Mouse (Mus musculus): ENCODE data around the gene Fnbp4. TPM values are rescaled to one million over a fixed set of nuclear protein-coding genes. Genes with fewer than 3 reads are reported as not detected.
"Not testable (repeated sequence)": the region's sequence is repeated elsewhere in the genome, so short reads cannot be mapped to it uniquely, and the experiment has no call there.

Fnbp4 gene
- polyA plus RNA-seq, 1 experiment: 105 TPM

DNA sequence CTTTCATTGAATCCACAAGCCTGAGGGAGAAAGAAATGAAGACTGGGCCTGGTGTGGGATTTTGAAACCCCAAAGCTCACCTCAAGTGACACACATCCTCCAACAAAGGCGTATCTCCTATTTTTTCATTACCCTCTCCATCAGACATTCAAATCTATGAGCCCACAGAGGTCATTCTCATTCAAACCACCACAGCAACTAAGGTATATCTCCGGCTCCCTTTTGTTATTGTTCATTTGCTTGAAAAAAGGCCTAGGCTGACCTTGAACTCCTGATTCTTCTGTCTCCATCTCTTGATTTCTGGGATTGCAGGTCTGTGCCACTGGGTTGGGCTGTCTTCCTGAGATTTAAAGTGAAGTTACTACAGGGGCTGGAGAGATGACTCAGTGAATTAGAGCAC is 77.8 kb downstream of the Fnbp4 start:
- no peaks in the 10 kb centered on the region for H3K4me1 ChIP-seq (replicated peaks; ENCODE audit: control insufficient read depth, insufficient read depth, low read length)
- WGBS: 95% methylated on average over 2 of the region's 2 CpGs
- H3K36me3 ChIP-seq (ENCODE audit: control insufficient read depth, insufficient read depth, low read length): no peaks in the 10 kb centered on the region
- H3K27me3 ChIP-seq (ENCODE audit: control insufficient read depth, insufficient read depth, low read length): no peaks in the 10 kb centered on the region
- TF ChIP-seq POLR2A (IDR thresholded peaks at IDR 0.05; ENCODE audit: control insufficient read depth, extremely low read depth, insufficient read depth, low read length, poor library complexity) (no peak), CTCF (IDR thresholded peaks at IDR 0.05; ENCODE audit: borderline replicate concordance, control insufficient read depth, extremely low read depth, insufficient read depth, low read length, poor library complexity) (no peak)
- H3K27ac ChIP-seq (ENCODE audit: control insufficient read depth, insufficient read depth, low read length): no peak overlapping the region
- no peak for DNase-seq
- no peak overlapping the region for H3K4me3 ChIP-seq (ENCODE audit: control insufficient read depth, insufficient read depth, low read length)

DNA sequence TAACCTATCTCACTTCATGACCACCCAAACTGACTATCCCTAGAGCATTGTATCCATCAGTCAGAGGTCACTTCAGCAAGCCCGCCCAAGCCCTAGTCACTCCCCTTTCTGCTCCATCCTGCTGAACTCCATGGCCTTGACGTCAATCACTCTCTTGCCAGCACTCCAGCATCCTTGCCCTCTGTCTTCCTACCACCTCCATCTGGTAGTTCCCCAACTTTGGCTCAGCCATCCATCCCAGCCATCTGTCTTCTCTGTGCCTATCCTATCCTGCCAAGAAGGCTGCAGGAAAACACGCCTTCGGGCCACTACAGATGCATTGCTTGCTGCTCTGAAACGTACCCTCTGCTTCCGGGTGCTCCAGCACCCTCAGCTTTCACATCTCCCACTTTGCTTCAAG is 78.6 kb downstream of the Fnbp4 start:
- Histone ChIP-seq H3K4me3 (ENCODE audit: control insufficient read depth, insufficient read depth, low read length) (no peak overlapping the region), H3K27ac (ENCODE audit: control insufficient read depth, insufficient read depth, low read length) (no peak overlapping the region), H3K4me1 (replicated peaks; ENCODE audit: control insufficient read depth, insufficient read depth, low read length) (no peaks in the 10 kb centered on the region), H3K36me3 (ENCODE audit: control insufficient read depth, insufficient read depth, low read length) (no peaks in the 10 kb centered on the region), H3K27me3 (ENCODE audit: control insufficient read depth, insufficient read depth, low read length) (no peaks in the 10 kb centered on the region)
- TF ChIP-seq CTCF (IDR thresholded peaks at IDR 0.05; ENCODE audit: borderline replicate concordance, control insufficient read depth, extremely low read depth, insufficient read depth, low read length, poor library complexity) (no peak), POLR2A (IDR thresholded peaks at IDR 0.05; ENCODE audit: control insufficient read depth, extremely low read depth, insufficient read depth, low read length, poor library complexity) (no peak)
- 93% methylated on average over 6 of the region's 6 CpGs for WGBS
- no peak for DNase-seq

- H3K4me1 ChIP-seq (replicated peaks; ENCODE audit: control insufficient read depth, insufficient read depth, low read length); H3K27ac ChIP-seq (ENCODE audit: control insufficient read depth, insufficient read depth, low read length); DNase-seq; H3K4me3 ChIP-seq (ENCODE audit: control insufficient read depth, insufficient read depth, low read length); H3K27me3 ChIP-seq (ENCODE audit: control insufficient read depth, insufficient read depth, low read length); H3K36me3 ChIP-seq (ENCODE audit: control insufficient read depth, insufficient read depth, low read length): not testable (repeated sequence)
- WGBS: 88% methylated on average over 10 of the region's 10 CpGs
These were observed 79.4 kb downstream of the Fnbp4 start for GRCm38 (mm10) chr2:90824528-90824927.

DNA sequence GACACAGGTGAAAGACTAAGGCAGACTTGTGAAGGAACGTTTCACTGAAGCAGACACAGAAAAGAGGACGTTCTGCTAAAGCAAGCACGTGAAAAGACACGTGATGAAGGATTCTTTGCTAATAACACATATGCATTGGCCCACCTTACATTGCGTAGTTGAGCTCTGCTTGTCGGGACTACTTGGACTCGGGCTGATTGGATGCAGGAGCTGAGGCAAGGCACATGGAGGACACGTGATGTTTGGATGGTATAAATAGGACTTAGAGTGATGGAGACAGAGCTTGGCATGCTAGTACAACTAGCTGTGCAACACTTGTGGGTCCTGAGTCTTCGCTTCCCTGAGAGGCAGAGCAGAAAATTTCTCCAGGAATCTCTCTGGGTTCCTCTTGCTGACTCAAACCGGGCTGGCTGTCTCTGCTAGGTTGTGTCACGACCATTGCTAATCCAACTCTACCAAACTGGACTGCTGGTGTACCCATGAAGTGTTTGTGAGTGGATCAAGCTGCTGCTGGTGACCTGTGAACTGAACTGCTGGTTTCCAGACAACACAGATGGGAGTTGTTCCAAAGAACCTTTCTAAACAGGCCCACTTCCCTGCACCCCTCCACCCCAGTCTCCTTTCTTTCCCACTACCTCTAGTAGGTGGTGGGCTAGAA is 80.5 kb downstream of the Fnbp4 start:
- H3K36me3 ChIP-seq (ENCODE audit: control insufficient read depth, insufficient read depth, low read length): no peaks in the 10 kb centered on the region
- H3K27ac ChIP-seq (ENCODE audit: control insufficient read depth, insufficient read depth, low read length): no peak overlapping the region
- DNase-seq: no peak
- TF ChIP-seq POLR2A (IDR thresholded peaks at IDR 0.05; ENCODE audit: control insufficient read depth, extremely low read depth, insufficient read depth, low read length, poor library complexity) (no peak), CTCF (IDR thresholded peaks at IDR 0.05; ENCODE audit: borderline replicate concordance, control insufficient read depth, extremely low read depth, insufficient read depth, low read length, poor library complexity) (no peak)
- H3K27me3 ChIP-seq (ENCODE audit: control insufficient read depth, insufficient read depth, low read length): no peaks in the 10 kb centered on the region
- no peak overlapping the region for H3K4me3 ChIP-seq (ENCODE audit: control insufficient read depth, insufficient read depth, low read length)
- no peaks in the 10 kb centered on the region for H3K4me1 ChIP-seq (replicated peaks; ENCODE audit: control insufficient read depth, insufficient read depth, low read length)
- WGBS: 90% methylated on average over 11 of the region's 11 CpGs

DNA sequence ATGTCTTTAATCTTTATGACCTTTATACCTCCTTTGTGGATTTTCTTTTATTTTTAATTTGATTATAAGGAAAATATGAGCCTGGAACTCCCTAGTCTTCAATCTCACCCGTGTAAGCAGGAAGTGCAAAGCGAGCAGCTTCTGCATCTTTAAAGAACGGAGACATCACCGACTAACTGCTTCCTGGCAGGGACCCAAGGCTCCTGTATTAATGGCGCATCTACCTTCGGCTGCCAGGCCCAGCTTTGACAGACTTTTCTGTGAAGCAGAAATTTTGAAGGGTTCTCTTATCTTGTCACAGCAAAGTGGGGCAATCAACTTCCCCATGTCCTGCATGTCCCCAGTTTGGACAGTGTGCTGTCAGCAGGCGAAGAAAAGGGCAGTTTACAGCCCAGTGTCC is 83.6 kb downstream of the Fnbp4 start:
- Histone ChIP-seq H3K4me1 (replicated peaks; ENCODE audit: control insufficient read depth, insufficient read depth, low read length) (no peaks in the 10 kb centered on the region), H3K27me3 (ENCODE audit: control insufficient read depth, insufficient read depth, low read length) (no peaks in the 10 kb centered on the region), H3K27ac (ENCODE audit: control insufficient read depth, insufficient read depth, low read length) (no peak overlapping the region), H3K36me3 (ENCODE audit: control insufficient read depth, insufficient read depth, low read length) (no peaks in the 10 kb centered on the region), H3K4me3 (ENCODE audit: control insufficient read depth, insufficient read depth, low read length) (no peak overlapping the region)
- no peak for DNase-seq
- TF ChIP-seq CTCF (IDR thresholded peaks at IDR 0.05; ENCODE audit: borderline replicate concordance, control insufficient read depth, extremely low read depth, insufficient read depth, low read length, poor library complexity) (no peak), POLR2A (IDR thresholded peaks at IDR 0.05; ENCODE audit: control insufficient read depth, extremely low read depth, insufficient read depth, low read length, poor library complexity) (no peak)
- WGBS: 48% methylated on average over 7 of the region's 7 CpGs

Other genes with a start within 250 kb of the Fnbp4 start
- 5.0 and 6.5 TPM in 2 replicates for gene Ptprj, start 164.7 kb upstream of the Fnbp4 start, polyA plus RNA-seq (2012; rRNA removed)
- 21.9 and 22.7 TPM in 2 replicates for gene Nup160, start 68.2 kb upstream of the Fnbp4 start, polyA plus RNA-seq (2012; rRNA removed)
- 0.31 and 0.44 TPM in 2 replicates for gene Agbl2, start 37.4 kb downstream of the Fnbp4 start, polyA plus RNA-seq (2012; rRNA removed)
- gene Mtch2, start 101.8 kb downstream of the Fnbp4 start, polyA plus RNA-seq (2012; rRNA removed): 44.2 and 57.2 TPM in 2 replicates
- 2.5 and 4.9 TPM in 2 replicates for gene C1qtnf4, start 140.5 kb downstream of the Fnbp4 start, polyA plus RNA-seq (2012; rRNA removed)
- gene Kbtbd4, start 159.4 kb downstream of the Fnbp4 start, polyA plus RNA-seq (2012; rRNA removed): 26.9 and 29.1 TPM in 2 replicates
- gene Ndufs3, start 159.5 kb downstream of the Fnbp4 start, polyA plus RNA-seq (2012; rRNA removed): 133 and 163 TPM in 2 replicates
- gene Celf1, start 195.0 kb downstream of the Fnbp4 start, polyA plus RNA-seq (2012; rRNA removed): 92.7 and 96.2 TPM in 2 replicates